Mouse (Mus musculus) MEL (cell line): ENCODE data around the gene Ehbp1. TPM values are rescaled to one million over a fixed set of nuclear protein-coding genes. Genes with fewer than 3 reads are reported as not detected.
A peak's percentile ranks its signal among the peaks of the same experiment; 100 is the strongest.

Experiments
- DNase-seq: peaks from one replicate; pipeline ENCODE4 v3.0.0; 2011; ENCODE audit warnings: low read depth, low spot score
- H3K27ac ChIP-seq: 2 replicates; pipeline ENCODE4 v1.5.1; 2012; ENCODE audit warnings: low read depth, mild to moderate bottlenecking, control low read depth, low read length, moderate library complexity; ENCODE audit not compliant: control insufficient read depth
- H3K27me3 ChIP-seq, 2 experiments: fragments of 150-350 bp in 1 of 2; sonication (generic) in 1 of 2; 2 replicates each; pipeline ENCODE4 v1.6.1; 2012; ENCODE audit warnings: low read length in 2 of 2, mild to moderate bottlenecking in 2 of 2, improper control_type of control experiment in 1 of 2, moderate library complexity in 1 of 2; ENCODE audit not compliant: insufficient read depth in 2 of 2, control insufficient read depth in 1 of 2
- H3K36me3 ChIP-seq, 2 experiments: 2 replicates each; pipeline ENCODE4 v1.6.1; 2012 to 2014; ENCODE audit warnings: low read length in 2 of 2, improper control_type of control experiment in 1 of 2, inconsistent platforms in 1 of 2, mild to moderate bottlenecking in 1 of 2; ENCODE audit not compliant: insufficient read depth in 2 of 2, control insufficient read depth in 1 of 2
- H3K4me1 ChIP-seq, 2 experiments: fragments of 150-350 bp in 1 of 2; sonication (generic) in 1 of 2; 2 replicates each; pipeline ENCODE4 v1.6.1; 2012; ENCODE audit warnings: low read length in 2 of 2, improper control_type of control experiment in 1 of 2, mild to moderate bottlenecking in 1 of 2; ENCODE audit not compliant: insufficient read depth in 2 of 2, control insufficient read depth in 1 of 2
- H3K4me3 ChIP-seq, 2 experiments: fragments of 150-350 bp in 1 of 2; sonication (generic) in 1 of 2; 2 replicates each; pipeline ENCODE4 v1.5.1; 2012; ENCODE audit warnings: low read depth in 2 of 2, low read length in 2 of 2, mild to moderate bottlenecking in 2 of 2, moderate library complexity in 2 of 2, control low read depth in 1 of 2, improper control_type of control experiment in 1 of 2; ENCODE audit not compliant: control insufficient read depth in 1 of 2, insufficient read depth in 1 of 2
- H3K79me2 ChIP-seq: 2 replicates; pipeline ENCODE4 v1.6.1; 2012; ENCODE audit warnings: mild to moderate bottlenecking, low read length, moderate library complexity; ENCODE audit not compliant: control insufficient read depth, poor library complexity, insufficient read depth
- H3K9ac ChIP-seq: 2 replicates; pipeline ENCODE4 v1.6.1; 2012; ENCODE audit warnings: low read depth, mild to moderate bottlenecking, control low read depth, low read length, moderate library complexity; ENCODE audit not compliant: control insufficient read depth, poor library complexity, severe bottlenecking
- H3K9me3 ChIP-seq: fragments of 150-350 bp; sonication (generic); replicated peaks from 2 replicates; pipeline ENCODE4 v1.6.1; 2012; ENCODE audit warnings: mild to moderate bottlenecking, low read length, improper control_type of control experiment, moderate library complexity; ENCODE audit not compliant: insufficient read depth
- BHLHE40 ChIP-seq: IDR thresholded peaks from 2 replicates; pipeline ENCODE4 v1.6.1; 2012; ENCODE audit warnings: low read depth, mild to moderate bottlenecking, inconsistent platforms, low read length, improper control_type of control experiment, borderline replicate concordance
- CHD2 ChIP-seq: IDR thresholded peaks from 2 replicates; pipeline ENCODE4 v1.6.1; 2011; ENCODE audit warnings: low read length, improper control_type of control experiment
- E2F4 ChIP-seq: IDR thresholded peaks from 2 replicates; pipeline ENCODE4 v1.6.1; 2011; ENCODE audit warnings: low read depth, low read length, improper control_type of control experiment, borderline replicate concordance
- EP300 ChIP-seq, 2 experiments: IDR thresholded peaks; 2 replicates each; pipeline ENCODE4 v1.6.1; 2011; ENCODE audit warnings: improper control_type of control experiment in 2 of 2, low read length in 2 of 2, low read depth in 1 of 2, mild to moderate bottlenecking in 1 of 2
- ETS1 ChIP-seq: IDR thresholded peaks from 2 replicates; pipeline ENCODE4 v1.6.1; 2012; ENCODE audit warnings: low read depth, mild to moderate bottlenecking, inconsistent platforms, low read length, improper control_type of control experiment, moderate library complexity
- GABPA ChIP-seq: IDR thresholded peaks from 2 replicates; pipeline ENCODE4 v1.6.1; 2012; ENCODE audit warnings: low read depth, mild to moderate bottlenecking, inconsistent platforms, low read length, improper control_type of control experiment, moderate library complexity
- MYB ChIP-seq: IDR thresholded peaks from 2 replicates; pipeline ENCODE4 v1.6.1; 2011; ENCODE audit warnings: mild to moderate bottlenecking, low read depth, low read length, improper control_type of control experiment
- MYC ChIP-seq: IDR thresholded peaks from 2 replicates; pipeline ENCODE4 v1.6.1; 2011; ENCODE audit warnings: low read depth, mild to moderate bottlenecking, low read length, improper control_type of control experiment, moderate library complexity
- NRF1 ChIP-seq: IDR thresholded peaks from 2 replicates; pipeline ENCODE4 v1.6.1; 2014; ENCODE audit warnings: low read depth, mild to moderate bottlenecking, inconsistent platforms, low read length, improper control_type of control experiment, moderate library complexity; ENCODE audit not compliant: poor library complexity, insufficient read depth, severe bottlenecking
- POLR2A ChIP-seq, 2 experiments: IDR thresholded peaks; 2 replicates each; pipeline ENCODE4 v1.6.1; 2011 to 2012; ENCODE audit warnings: low read length in 2 of 2, mild to moderate bottlenecking in 2 of 2, control low read depth in 1 of 2, improper control_type of control experiment in 1 of 2, low read depth in 1 of 2, moderate library complexity in 1 of 2; ENCODE audit not compliant: control insufficient read depth in 1 of 2, insufficient read depth in 1 of 2, poor library complexity in 1 of 2
- POLR2AphosphoS5 ChIP-seq: IDR thresholded peaks from 2 replicates; pipeline ENCODE4 v1.6.1; 2012; ENCODE audit warnings: low read depth, borderline replicate concordance, mild to moderate bottlenecking, inconsistent platforms, low read length, moderate library complexity, mixed read lengths
- RCOR1 ChIP-seq: IDR thresholded peaks from 2 replicates; pipeline ENCODE4 v1.6.1; 2012; ENCODE audit warnings: low read depth, mild to moderate bottlenecking, inconsistent platforms, low read length, improper control_type of control experiment
- SIN3A ChIP-seq: IDR thresholded peaks from 2 replicates; pipeline ENCODE4 v1.6.1; 2012; ENCODE audit warnings: low read length, improper control_type of control experiment, inconsistent platforms
- TBP ChIP-seq: IDR thresholded peaks from 2 replicates; pipeline ENCODE4 v1.8.0; 2011; ENCODE audit warnings: low read depth, low read length, improper control_type of control experiment
- TCF12 ChIP-seq: IDR thresholded peaks from 2 replicates; pipeline ENCODE4 v1.6.1; 2014; ENCODE audit warnings: low read depth, mild to moderate bottlenecking, inconsistent platforms, low read length, improper control_type of control experiment, moderate library complexity
- UBTF ChIP-seq: IDR thresholded peaks from 2 replicates; pipeline ENCODE4 v1.6.1; 2012; ENCODE audit warnings: low read depth, mild to moderate bottlenecking, inconsistent platforms, low read length, improper control_type of control experiment, moderate library complexity, borderline replicate concordance; ENCODE audit not compliant: insufficient read depth
- USF1 ChIP-seq: IDR thresholded peaks from 2 replicates; pipeline ENCODE4 v1.6.1; 2014; ENCODE audit warnings: low read depth, mild to moderate bottlenecking, inconsistent platforms, low read length, improper control_type of control experiment, moderate library complexity
- ZC3H11A ChIP-seq: IDR thresholded peaks from 2 replicates; pipeline ENCODE4 v1.6.1; 2012; ENCODE audit warnings: low read depth, mild to moderate bottlenecking, inconsistent platforms, low read length, improper control_type of control experiment
- ZKSCAN1 ChIP-seq: IDR thresholded peaks from 2 replicates; pipeline ENCODE4 v1.6.1; 2012; ENCODE audit warnings: low read depth, mild to moderate bottlenecking, inconsistent platforms, low read length, improper control_type of control experiment, moderate library complexity
- ZNF384 ChIP-seq: IDR thresholded peaks from 2 replicates; pipeline ENCODE4 v1.6.1; 2012; ENCODE audit warnings: low read depth, mild to moderate bottlenecking, inconsistent platforms, low read length, improper control_type of control experiment
- polyA plus RNA-seq, 2 experiments: library from polyadenylated mRNA; stranded (reverse) in 1 of 2; unstranded in 1 of 2; fragments of >175 nt in 1 of 2; fragments of >200 nt in 1 of 2; gene quantifications; 2 replicates each; pipeline versions ENCODE4 v1.2.1 to v1.2.4; 2012; ENCODE audit warnings: low replicate concordance in 2 of 2, low read depth in 1 of 2; ENCODE audit not compliant: insufficient read length in 2 of 2, insufficient read depth in 1 of 2, missing spikeins in 1 of 2
- total RNA-seq: library from RNA; depleted of rRNA; stranded (reverse); fragments of 300-350 nt; gene quantifications from 2 replicates; pipeline ENCODE4 v1.2.3, GENCODE M21; 2012

The Ehbp1 gene
- total and polyA plus RNA-seq, 3 experiments, result 3.6 to 3.7 TPM; not detected in 1

DNA sequence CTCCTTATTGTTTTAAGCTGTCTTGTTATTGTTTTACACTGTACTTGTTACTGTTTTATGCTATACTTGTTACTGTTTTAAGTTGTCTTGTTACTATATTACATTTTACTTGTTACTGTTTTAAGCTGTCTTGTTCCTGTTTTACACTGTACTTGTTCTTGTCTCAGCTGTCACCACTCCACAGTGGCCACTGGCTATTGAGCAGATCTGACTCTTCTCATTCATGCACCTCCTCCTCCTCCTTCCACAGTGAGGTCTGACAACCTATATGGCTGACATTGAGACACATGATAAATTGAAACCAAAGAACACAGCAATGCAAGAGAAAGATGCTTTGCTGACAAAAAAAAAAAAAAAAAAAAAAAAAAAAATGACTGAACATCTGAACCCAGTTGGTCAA, 203.6 kb downstream of the Ehbp1 start:
- TF ChIP-seq ZNF384, result peak; percentile 19; the same call in 1 of the 2 replicates
- TF ChIP-seq MYC, result no peak
- no peak for TF ChIP-seq RCOR1
- Histone ChIP-seq H3K9ac (no peak overlapping the region), H3K27ac (no peak overlapping the region), H3K27me3 (no peaks in the 10 kb centered on the region), H3K79me2 (no peaks in the 10 kb centered on the region), H3K9me3 (no peaks in the 10 kb centered on the region), H3K4me1 (no peaks in the 10 kb centered on the region), H3K36me3 (no peaks in the 10 kb centered on the region), H3K4me3 (no peak overlapping the region)
- peak; percentile 13 for DNase-seq

DNA sequence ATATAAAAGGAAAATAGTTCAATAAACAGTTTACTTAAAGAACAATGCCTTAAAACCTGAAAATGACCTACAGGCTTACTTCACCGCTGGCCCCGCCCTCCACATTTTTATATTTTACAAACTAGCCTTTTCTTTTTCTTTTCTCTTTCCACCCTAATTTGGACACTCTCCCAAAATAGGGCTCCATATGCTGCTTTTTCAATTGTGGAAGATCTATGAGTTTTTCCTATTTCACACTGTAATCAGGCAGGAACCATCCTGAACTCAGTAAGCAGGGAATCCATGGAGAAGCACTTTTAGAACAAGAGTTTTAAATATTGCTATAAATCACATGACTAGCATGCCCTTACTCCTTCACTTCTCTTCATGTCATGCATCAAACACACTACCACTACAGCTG, 216.9 kb downstream of the Ehbp1 start:
- Histone ChIP-seq H3K27me3 (no peaks in the 10 kb centered on the region), H3K36me3 (no peaks in the 10 kb centered on the region)
- TF ChIP-seq EP300 (IDR thresholded peaks at IDR 0.05; ENCODE audit: low read depth in 1 of 2, low read length in 2 of 2), result no peak
- no peak for TF ChIP-seq ZC3H11A
- TF ChIP-seq CHD2, result no peak
- no peak for TF ChIP-seq NRF1
- no peak for TF ChIP-seq POLR2AphosphoS5
- TF ChIP-seq UBTF, result no peak
- no peak for TF ChIP-seq TCF12
- TF ChIP-seq POLR2A (IDR thresholded peaks at IDR 0.05; ENCODE audit: control insufficient read depth in 1 of 2, insufficient read depth in 1 of 2, low read depth in 1 of 2, low read length in 2 of 2, poor library complexity in 1 of 2), result no peak
- no peak for TF ChIP-seq MYC
- no peak for TF ChIP-seq GABPA
- no peak for TF ChIP-seq ZKSCAN1
- TF ChIP-seq MYB, result no peak
- TF ChIP-seq SIN3A, result no peak
- TF ChIP-seq TBP, result no peak
- no peak for TF ChIP-seq ETS1
- TF ChIP-seq BHLHE40, result no peak
- TF ChIP-seq USF1, result no peak
- TF ChIP-seq E2F4, result no peak
- TF ChIP-seq, all 39 proteins: peak for 0
- H3K79me2 ChIP-seq, result no peaks in the 10 kb centered on the region
- H3K27ac ChIP-seq, result no peak overlapping the region
- H3K4me3 ChIP-seq, result no peak overlapping the region
- no peak for DNase-seq
- no peak overlapping the region for H3K9ac ChIP-seq
- no peaks in the 10 kb centered on the region for H3K4me1 ChIP-seq
- H3K9me3 ChIP-seq, result no peaks in the 10 kb centered on the region
